Mouse (Mus musculus) ZHBTc4 (cell line): ENCODE data around the gene Cycs.

ENCODE experiments used
- DNase-seq: peaks from one replicate; pipeline ENCODE4 v3.0.0-alpha.2; 2011; ENCODE audit warnings: low read depth, low spot score

The Cycs gene

DNA sequence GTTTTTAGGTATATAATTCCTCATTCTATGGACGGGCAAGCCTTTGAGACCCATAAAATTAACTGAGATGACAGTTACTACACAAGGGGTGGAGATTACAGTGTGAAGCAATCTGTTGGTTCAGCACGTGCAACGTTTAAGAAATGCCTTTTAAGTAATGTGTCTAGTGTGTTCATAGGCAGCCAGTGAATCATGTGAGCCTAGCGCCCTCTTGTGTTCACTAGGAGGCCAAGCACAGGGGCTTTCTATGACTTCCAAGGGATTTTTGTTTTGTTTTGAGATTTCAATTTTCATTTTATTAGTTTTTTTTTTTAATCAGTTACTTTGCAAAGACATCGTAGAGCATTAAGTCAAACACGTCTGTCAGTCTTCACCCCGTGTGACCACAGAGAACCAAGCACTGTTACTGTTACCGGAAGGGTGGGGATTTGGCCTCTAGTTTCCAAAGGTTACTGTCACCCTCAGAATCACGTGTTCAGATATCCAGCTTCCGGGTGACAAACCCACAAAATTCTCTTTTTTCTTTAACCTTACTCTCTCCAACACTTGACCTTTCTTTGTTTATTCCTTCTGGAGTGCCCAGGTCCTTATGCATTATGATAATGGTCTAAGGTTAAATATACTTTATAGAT lies 20.8 kb downstream of the Cycs start:
- peak; percentile 61 for DNase-seq

DNA sequence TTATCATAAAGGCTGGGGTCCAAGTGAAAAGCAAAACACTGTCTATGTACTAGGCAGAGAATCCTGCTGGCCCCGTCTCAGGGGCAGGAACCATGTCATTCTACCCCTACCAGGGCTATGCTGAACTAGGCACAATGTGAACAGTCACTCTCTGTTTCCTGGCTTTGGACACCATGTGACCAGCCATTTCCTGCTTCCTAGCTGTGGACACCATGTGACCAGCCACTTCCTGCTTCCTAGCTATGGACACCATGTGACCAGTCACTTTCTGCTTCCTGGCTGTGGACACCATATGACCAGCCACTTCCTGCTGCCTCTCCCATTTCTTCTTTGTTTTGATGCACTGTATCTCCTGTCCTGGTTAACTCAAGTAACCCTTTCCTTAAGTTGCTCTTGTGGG lies 23.8 kb downstream of the Cycs start:
- no peak for DNase-seq

- DNase-seq, result no peak
Observed at GRCm38 (mm10) chr6:50539641-50540040, 26.7 kb downstream of the Cycs start.

- peak; percentile 91 for DNase-seq
Observed at GRCm38 (mm10) chr6:50536461-50536892, 29.9 kb downstream of the Cycs start.

DNA sequence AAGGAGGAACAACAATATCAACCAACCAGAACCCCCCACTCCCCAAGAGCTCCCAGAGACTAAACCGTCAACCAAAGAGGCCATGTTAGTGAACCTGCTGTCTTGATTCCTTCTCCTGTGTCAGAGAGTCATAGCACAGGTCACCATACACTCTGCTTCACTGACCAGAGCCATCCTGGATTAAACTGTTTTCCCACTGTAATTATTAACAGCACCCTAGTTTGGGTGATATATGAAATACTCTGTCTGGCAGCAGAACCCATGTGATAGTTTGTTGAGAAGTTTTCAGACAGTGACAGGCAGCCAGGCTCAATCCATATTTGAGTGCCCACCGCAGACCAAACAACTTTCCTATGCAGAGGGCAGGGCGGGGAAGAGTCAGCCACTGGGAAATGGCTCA lies 31.0 kb downstream of the Cycs start:
- DNase-seq, result no peak

GRCm38 (mm10) chr6:50531920-50532319 lies 34.4 kb downstream of the Cycs start:
- DNase-seq, result no peak

DNA sequence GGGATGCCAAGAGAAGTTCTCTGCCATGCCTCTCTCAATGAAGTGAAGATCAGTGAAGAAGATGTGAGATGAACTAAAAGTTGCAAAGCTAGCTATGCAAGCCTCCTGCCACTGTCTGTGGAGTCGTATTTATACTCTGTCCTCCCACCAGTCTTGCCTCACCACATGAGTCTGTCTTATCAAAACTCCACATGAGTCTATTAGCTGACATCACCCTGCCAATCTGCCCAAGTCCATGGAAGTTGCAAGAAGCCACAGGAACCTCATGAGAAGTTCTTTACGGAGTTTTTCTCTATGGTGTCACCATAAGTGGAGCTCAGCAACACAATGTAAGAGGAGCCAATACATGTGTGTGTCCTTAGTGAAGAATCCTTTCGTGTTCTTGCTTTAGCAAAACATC lies 35.3 kb downstream of the Cycs start:
- no peak for DNase-seq

DNA sequence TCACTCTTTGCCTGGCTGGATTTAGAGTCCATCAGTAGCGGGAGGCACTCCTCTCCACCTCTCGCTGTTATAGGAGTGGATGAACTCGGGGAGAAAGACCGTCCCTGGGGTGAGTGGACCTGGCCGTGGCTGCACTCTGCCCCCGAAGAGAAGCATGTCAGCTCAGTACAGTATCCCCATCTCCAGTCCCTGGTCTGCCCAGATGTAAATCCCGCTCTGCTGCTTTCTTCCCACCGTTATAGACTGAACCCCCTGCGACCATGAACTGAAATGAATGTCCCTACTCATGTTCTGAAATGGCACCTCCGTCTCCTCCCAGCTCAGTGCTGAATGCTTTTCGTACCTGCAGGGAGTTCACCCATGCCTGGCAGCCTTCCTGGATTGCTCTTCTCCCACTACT lies 37.1 kb downstream of the Cycs start:
- no peak for DNase-seq

GRCm38 (mm10) chr6:50527416-50527815 lies 38.9 kb downstream of the Cycs start:
- DNase-seq, result no peak

DNA sequence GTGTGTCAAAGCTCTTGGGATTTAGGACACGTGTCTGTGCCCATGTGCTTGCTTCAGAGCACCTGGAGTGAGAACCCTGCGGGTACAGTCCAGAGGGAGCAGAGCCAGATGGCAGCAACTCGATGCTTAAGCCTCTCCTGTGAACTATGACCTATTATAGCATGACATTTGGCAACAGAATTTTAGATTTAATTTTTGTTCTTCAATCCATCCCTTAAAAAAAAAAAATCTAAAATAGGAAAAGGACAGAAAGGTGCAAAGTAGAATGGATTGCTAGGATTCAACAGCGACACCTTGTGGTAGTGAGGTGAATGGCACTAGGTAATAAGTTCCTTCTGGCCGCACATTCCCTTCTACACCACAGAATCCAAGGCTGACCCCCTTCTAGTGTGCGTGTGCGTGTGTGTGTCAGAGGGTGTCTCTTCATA lies 39.7 kb downstream of the Cycs start:
- peak; percentile 77 for DNase-seq

GRCm38 (mm10) chr6:50525846-50526245 lies 40.5 kb downstream of the Cycs start:
- no peak for DNase-seq

DNA sequence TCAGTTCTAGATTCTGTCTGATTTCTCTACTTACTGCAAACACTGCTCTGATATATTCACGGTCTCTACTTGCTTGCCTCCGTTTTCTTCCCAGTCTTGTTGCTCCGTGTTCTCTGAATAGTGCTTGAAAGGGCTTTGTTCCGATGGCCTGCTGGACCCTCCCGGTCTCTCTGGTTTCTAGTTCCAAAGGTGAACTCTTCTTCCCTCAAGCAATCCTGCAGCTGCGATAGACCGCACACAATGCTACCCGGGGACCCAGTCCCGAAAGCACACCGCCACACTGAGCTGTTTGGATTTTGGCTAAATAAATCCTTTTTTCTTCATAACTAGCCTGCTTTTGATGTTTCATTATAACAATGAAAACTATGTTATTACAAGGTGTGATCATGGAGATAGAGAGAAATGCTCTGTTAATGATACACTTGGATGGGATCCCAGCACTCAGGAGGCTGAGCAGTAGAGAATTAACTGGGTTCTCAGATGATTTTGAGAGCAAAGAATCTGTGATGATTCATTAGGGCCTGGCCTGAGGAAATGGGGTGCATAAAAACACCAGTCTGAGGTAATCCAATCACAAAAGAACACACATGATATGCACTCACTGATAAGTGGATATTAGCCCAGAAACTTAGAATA lies 42.0 kb downstream of the Cycs start:
- no peak for DNase-seq

DNA sequence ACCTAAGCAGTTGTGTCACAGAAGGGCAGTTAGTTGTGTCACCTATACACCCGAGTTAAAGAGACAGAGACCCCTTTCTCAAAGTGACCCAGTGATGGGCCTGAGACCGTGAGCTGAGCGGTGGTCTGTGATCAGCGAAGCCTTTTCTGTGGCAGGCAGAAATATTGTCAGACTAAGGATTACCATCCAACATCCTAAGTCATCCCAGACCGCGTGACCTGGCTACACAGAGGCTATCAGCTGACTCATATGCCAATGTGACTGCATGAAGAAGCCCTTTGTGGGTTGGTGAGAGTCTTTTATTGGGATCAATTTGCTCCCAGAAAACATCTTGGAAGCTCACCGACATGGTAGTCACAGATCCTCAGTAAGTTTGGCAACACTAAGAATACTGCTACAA lies 43.6 kb downstream of the Cycs start:
- no peak for DNase-seq

GRCm38 (mm10) chr6:50521532-50522135 lies 44.7 kb downstream of the Cycs start:
- no peak for DNase-seq

DNA sequence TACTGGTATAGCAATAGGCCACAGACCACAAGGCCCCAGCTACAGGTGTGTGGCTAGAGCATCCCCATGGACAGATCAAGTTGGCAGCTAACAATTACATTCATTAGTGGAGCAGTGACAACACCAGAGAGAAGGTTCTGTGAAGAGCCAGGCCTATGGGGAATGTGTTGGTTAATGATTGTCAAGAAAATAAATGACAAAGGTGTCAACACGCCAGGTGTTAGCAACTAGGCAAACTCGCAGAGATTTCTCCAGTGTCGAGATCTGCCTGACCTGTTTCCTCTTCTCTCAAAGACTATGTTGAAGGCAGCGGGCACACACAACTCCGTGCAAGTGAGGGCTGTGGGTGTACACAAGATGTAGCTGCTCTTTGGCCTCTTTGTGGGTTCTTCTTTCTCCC lies 46.2 kb downstream of the Cycs start:
- DNase-seq, result no peak

GRCm38 (mm10) chr6:50518371-50518770 lies 48.0 kb downstream of the Cycs start:
- no peak for DNase-seq
